Mouse (Mus musculus) lung, adult 2 months (tissue): ENCODE measurements around the gene Gm21970. TPM values are rescaled to one million over a fixed set of nuclear protein-coding genes. Genes with fewer than 3 reads are reported as not detected.
A peak's percentile ranks its signal among the peaks of the same experiment; 100 is the strongest.
"Not testable (repeated sequence)": the region's sequence is repeated elsewhere in the genome, so short reads cannot be mapped to it uniquely, and the experiment has no call there.

Experiments
- DNase-seq: peaks from one replicate; pipeline ENCODE4 v3.0.0; 2022
- H3K4me1 ChIP-seq: fragments of 200-500 bp; 2 replicates; pipeline ENCODE4 v1.6.1; 2011; ENCODE audit warnings: low read length; ENCODE audit not compliant: control insufficient read depth, insufficient read depth
- H3K4me3 ChIP-seq: fragments of 200-500 bp; replicated peaks from 2 replicates; pipeline ENCODE3; 2011; ENCODE audit warnings: low read depth, mild to moderate bottlenecking, control low read depth, low read length; ENCODE audit errors: extremely low read depth
- CTCF ChIP-seq: fragments of 200-500 bp; IDR thresholded peaks from 2 replicates; pipeline ENCODE4 v1.5.1; 2011; ENCODE audit warnings: mild to moderate bottlenecking, low read length, control low read depth; ENCODE audit not compliant: insufficient read depth
- POLR2A ChIP-seq: fragments of 200-500 bp; IDR thresholded peaks from 2 replicates; pipeline ENCODE4 v1.6.1; 2011; ENCODE audit warnings: low read depth, mild to moderate bottlenecking, control low read depth, low read length, borderline replicate concordance; ENCODE audit errors: extremely low read depth
- WGBS: fragments of 180-500 bp; shearing (Covaris S2); methylation state at CpG from one replicate; pipeline ENCODE4 v1.1.7; 2018; 5-methylcytosine and 5-hydroxymethylcytosine counted together
- polyA plus RNA-seq: library from polyadenylated mRNA; depleted of rRNA; stranded (reverse); fragments of >200 nt; gene quantifications from 2 replicates; pipeline ENCODE4 v1.2.3, GENCODE M21; 2012

The Gm21970 gene
- polyA plus RNA-seq, 1 experiment: not detected

DNA sequence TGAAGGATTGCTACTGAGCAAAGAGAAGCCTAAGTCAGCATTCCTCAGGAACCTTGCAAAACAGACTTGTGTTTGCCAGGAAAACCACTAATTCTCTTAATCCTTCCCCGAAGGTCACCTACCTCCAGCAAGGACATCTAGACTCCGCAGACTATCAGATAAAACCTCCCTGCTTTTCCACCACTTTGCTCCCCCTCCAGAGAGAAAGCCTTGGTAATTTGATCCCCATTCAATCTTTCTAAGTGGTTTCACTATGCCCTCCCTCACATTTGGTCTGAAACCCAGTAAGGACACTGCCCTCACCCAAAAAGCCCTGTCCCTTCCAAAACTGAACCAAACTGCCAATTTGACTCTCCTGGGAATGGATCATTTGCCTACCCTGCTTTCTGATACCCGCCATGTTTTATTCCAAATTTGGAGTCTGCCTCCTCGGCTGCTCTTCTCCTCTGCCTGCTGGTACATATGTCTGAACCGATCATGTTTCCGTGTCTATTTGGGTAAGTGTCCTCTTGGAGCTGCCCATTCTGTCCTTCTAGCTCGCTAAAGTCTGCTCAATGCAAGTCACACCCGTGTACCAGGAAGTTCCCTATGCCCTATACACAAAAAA is 36.8 kb downstream of the Gm21970 start:
- TF ChIP-seq POLR2A (no peak), CTCF (no peak)
- 75% methylated on average over 8 of the region's 8 CpGs for WGBS
- H3K4me3 ChIP-seq: no peak overlapping the region
- H3K4me1 ChIP-seq: peaks cover 2% of the 10 kb centered on the region; the same call in 1 of the 2 replicates
- no peak for DNase-seq

DNA sequence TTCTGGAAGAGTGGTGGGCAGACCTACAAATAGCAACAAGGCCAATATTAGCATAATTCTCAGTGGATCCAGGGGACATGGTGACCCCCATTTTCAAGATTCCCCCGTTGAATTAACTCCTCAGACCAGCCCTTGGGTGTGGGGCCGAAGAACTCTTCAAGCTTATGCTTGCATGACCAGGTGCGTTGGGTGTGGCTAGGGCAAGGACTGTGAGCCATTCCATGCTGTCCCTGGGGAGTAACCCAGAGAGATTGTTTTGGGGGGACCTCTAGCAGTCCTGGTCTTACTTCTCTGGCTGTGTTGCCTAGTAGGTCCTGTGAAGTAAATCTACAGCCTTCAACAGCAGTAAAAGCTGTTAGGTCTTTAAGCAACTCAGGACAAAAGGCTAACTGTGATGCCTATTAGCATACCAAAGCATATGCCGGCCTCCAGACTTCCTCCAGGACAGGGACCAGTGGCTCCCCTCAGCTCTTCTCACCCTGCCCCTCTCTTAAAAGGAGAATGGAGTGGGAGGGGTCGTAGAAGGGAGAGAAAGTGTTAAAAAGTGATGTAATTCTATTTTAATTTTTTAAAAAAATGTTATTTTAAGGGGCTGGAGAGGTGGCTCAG is 41.3 kb downstream of the Gm21970 start:
- Histone ChIP-seq H3K4me3 (no peak overlapping the region), H3K4me1 (peaks cover 4% of the 10 kb centered on the region; the same call in 1 of the 2 replicates)
- 69% methylated on average over 5 of the region's 5 CpGs for WGBS
- DNase-seq: no peak
- TF ChIP-seq POLR2A (no peak), CTCF (no peak)

DNA sequence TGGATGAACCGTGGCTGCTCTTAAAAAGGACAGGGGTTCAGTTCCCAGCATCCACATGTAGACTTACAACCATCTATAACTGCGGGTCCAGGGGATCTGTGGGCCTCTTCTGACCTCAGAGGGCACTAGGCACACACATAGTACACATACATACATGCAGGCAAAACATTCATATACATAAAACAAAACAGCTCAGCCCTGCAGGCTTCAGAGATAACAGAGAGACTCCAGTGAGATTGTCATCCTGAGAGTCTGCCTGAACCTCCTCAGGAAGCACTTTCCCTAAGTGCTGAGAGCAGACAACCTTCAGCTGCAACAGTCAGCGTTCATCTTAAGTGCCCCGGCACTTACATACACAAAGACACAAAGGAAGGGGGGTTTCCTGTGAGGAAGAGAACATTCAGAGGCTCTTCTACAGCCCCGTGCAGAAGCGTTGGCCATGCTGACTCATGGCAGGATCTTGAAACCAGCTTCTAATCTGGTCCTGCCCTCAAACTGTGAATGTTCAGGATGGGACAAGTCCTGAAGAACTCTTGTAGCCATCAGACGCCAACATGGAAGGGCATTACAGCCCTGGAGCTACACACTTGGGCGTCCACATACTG is 41.9 kb downstream of the Gm21970 start:
- Histone ChIP-seq H3K4me1 (peaks cover 4% of the 10 kb centered on the region; the same call in 1 of the 2 replicates), H3K4me3 (no peak overlapping the region)
- DNase-seq: no peak
- TF ChIP-seq POLR2A (no peak), CTCF (no peak)
- 36% methylated on average over 8 of the region's 8 CpGs for WGBS

DNA sequence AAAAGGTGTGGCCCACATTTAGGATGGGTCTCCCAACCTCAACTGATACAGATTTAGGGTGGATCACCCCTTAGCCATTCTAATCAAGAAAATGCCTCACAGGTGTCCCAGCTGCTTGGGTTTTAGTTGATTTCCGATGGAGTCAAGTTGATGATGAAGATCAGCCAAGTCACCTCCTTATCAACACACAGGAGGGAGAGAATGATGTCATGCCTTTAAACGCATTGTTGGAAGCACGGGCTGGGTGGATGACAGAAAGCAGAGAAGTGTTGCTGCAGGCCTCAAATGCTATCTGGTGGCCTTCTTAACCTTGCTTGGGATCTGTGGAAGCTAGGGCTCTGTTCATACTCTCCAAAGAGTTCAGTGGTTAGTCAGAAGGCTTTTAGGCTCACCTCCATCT is 42.6 kb downstream of the Gm21970 start:
- TF ChIP-seq CTCF: no peak
- no peak overlapping the region for H3K4me3 ChIP-seq
- DNase-seq: no peak
- WGBS: 49% methylated on average over 3 of the region's 3 CpGs
- peaks cover 4% of the 10 kb centered on the region; the same call in 1 of the 2 replicates for H3K4me1 ChIP-seq

DNA sequence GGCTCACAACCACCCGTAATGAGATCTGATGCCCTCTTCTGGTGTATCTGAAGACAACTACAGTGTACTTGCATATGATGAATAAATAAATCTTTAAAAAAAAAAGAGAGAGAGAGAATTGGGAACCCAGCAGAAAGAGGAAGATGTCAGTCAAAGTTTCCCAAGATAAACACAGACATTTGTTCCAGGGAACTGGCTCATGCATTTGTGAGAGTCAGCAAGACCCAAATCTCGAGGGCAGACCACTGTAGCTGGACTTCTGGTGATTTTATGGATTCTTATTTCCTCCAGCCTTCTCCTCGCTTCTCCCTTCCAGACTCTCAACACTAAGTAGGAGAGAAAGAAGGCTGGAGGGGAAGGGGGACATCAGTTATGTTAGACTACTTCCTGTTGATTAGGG is 46.6 kb downstream of the Gm21970 start:
- Histone ChIP-seq H3K4me3 (no peak overlapping the region), H3K4me1 (peaks cover 12% of the 10 kb centered on the region; the same call in 1 of the 2 replicates)
- 65% methylated on average over 3 of the region's 3 CpGs for WGBS
- DNase-seq: no peak
- TF ChIP-seq POLR2A: no peak
- no peak for TF ChIP-seq CTCF

DNA sequence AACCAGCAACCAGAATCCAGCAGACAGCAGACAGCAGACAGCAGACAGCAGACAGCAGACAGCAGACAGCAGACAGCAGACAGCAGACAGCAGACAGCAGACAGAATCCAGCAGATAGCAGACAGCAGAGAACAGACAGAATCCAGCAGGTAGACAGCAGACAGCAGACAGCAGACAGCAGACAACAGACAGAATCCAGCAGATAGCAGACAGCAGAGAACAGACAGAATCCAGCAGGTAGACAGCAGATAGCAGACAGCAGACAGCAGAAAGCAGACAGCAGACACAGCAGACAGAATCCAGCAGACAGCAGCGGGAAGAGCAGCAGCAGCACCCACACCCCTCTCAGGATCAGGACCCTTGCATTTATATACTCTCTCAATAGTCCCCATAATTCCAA is 47.1 kb downstream of the Gm21970 start:
- WGBS: 91% methylated on average over 1 of the region's 1 CpGs
- H3K4me1 ChIP-seq: peaks cover 10% of the 10 kb centered on the region; the same call in 1 of the 2 replicates
- H3K4me3 ChIP-seq, DNase-seq: not testable (repeated sequence)

DNA sequence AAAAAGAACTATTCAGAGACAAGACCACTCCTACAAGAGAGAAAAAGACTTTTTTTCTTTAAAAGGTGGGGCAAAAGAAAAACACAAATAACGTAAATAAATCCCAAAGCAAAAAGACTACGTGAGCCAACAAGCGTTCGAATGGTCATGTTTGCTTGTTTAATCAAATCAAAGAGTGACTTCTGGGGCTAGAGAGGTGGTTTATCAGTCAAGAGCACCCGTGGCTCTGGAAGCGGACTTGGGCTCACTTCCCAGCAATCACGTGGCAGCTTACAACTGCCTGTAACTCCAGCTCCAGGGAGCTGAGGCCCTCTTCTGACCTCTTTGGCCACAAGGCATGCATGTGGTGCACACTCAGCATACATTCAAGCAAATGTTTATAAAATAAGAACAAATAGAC is 49.8 kb downstream of the Gm21970 start:
- TF ChIP-seq CTCF (peak; percentile 61), POLR2A (no peak)
- Histone ChIP-seq H3K4me3 (no peak overlapping the region), H3K4me1 (peaks cover 8% of the 10 kb centered on the region; the same call in 1 of the 2 replicates)
- WGBS: 10% methylated on average over 7 of the region's 7 CpGs
- peak; percentile 71 for DNase-seq

DNA sequence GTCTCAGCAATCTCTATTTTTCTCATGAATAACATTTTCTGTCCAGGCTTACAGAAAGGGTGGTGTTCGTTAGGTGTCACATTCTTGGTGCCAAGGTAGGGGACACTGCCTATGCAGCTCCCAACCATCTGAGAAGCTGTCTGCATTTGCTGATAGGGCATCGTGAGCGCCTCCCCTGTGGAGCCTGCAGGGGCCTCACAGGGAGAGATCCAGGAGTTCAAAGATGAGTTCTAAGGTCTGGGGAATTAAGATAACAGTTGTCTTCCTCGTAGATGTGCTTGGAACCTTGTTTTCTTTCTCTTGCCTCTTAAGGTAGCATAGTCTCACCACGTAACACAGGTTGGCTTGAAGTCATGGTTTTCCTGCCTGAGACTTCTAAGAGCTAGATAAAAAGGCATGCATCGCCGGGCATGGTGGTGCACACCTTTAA is 50.3 kb downstream of the Gm21970 start:
- Histone ChIP-seq H3K4me3 (no peak overlapping the region), H3K4me1 (peaks cover 8% of the 10 kb centered on the region; the same call in 1 of the 2 replicates)
- no peak for TF ChIP-seq CTCF
- TF ChIP-seq POLR2A: no peak
- 65% methylated on average over 7 of the region's 7 CpGs for WGBS
- DNase-seq: no peak

DNA sequence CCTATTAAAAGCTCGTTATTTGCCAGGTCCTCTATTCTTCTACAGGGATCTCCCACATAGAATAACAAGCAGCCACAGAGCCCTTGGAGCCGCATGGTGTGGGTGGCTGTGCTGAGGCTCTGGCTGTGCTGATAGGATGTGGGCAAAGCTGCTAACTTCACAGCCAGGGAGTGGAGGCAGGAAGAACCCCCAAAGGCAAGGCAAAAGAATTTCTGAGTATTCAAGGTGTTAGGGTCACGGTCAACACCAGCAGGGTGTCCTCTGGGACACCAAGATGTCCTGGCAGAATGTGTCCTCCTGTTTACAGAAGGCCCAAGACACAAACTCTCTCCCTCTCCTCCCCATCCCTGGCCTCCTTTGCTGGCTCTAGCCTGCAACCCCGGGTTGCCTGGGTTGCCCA is 50.9 kb downstream of the Gm21970 start:
- WGBS: 66% methylated on average over 4 of the region's 4 CpGs

DNA sequence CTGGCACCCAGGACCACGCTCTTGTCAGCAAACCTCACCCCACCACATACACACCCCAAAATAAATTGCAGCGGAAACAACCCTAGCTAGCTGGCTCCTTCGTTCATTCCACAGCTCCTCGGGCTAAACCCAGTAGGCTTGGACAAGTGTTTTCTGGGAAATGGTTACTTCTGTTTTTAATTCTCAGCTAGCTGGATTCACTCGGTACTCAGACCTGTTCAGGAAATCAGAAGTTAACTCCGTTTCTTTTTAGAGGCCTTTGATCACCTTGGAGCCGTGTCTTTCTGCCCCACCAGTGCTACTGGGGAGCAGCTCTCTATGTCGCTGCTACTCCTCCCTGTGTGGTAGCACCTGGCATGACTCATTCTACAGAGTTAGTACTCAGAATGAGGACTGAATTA is 51.7 kb downstream of the Gm21970 start:
- WGBS: 71% methylated on average over 8 of the region's 8 CpGs
- DNase-seq: no peak
- TF ChIP-seq POLR2A (no peak), CTCF (no peak)
- H3K4me1 ChIP-seq: peaks cover 13% of the 10 kb centered on the region; the same call in 1 of the 2 replicates
- no peak overlapping the region for H3K4me3 ChIP-seq

More for the DNA sequence above, 50.9 kb downstream of the Gm21970 start:
- DNase-seq: no peak
- H3K4me3 ChIP-seq: no peak overlapping the region
- peaks cover 12% of the 10 kb centered on the region; the same call in 1 of the 2 replicates for H3K4me1 ChIP-seq
- no peak for TF ChIP-seq CTCF
- no peak for TF ChIP-seq POLR2A
